Mouse (Mus musculus): ENCODE results near the gene Nckap5l. TPM values are rescaled to one million over a fixed set of nuclear protein-coding genes. Genes with fewer than 3 reads are reported as not detected.
A peak's percentile ranks its signal among the peaks of the same experiment; 100 is the strongest.

The Nckap5l gene
- polyA plus RNA-seq, 1 experiment: 6.1 TPM

GRCm38 (mm10) chr15:99456338-99456962 lies 1.1 kb downstream of the Nckap5l start:
- Histone ChIP-seq H3K9me3 (replicated peaks; ENCODE audit: control insufficient read depth, insufficient read depth, low read length, poor library complexity, severe bottlenecking) (no peaks in the 10 kb centered on the region), H3K4me3 (ENCODE audit: low read depth, low read length) (peak overlapping the region; percentile 83), H3K9ac (ENCODE audit: low read depth, poor library complexity, severe bottlenecking) (peak overlapping the region; percentile 49), H3K4me1 (ENCODE audit: control insufficient read depth, insufficient read depth, low read length) (no peaks in the 10 kb centered on the region), H3K27ac (ENCODE audit: insufficient read depth, low read length) (no peak overlapping the region), H3K27me3 (ENCODE audit: control insufficient read depth, insufficient read depth, low read length, poor library complexity, severe bottlenecking) (no peaks in the 10 kb centered on the region), H3K36me3 (ENCODE audit: control insufficient read depth, insufficient read depth, low read length, poor library complexity, severe bottlenecking) (no peaks in the 10 kb centered on the region)
- no peak for TF ChIP-seq CTCF (IDR thresholded peaks at IDR 0.05; ENCODE audit: low read depth, low read length)
- TF ChIP-seq POLR2A (IDR thresholded peaks at IDR 0.05; ENCODE audit: insufficient read depth, low read length): no peak
- TF ChIP-seq EP300 (IDR thresholded peaks at IDR 0.05; ENCODE audit: insufficient read depth, low read depth, low read length): no peak

- no peaks in the 10 kb centered on the region for H3K27me3 ChIP-seq (ENCODE audit: control insufficient read depth, insufficient read depth, low read length, poor library complexity, severe bottlenecking)
- no peaks in the 10 kb centered on the region for H3K36me3 ChIP-seq (ENCODE audit: control insufficient read depth, insufficient read depth, low read length, poor library complexity, severe bottlenecking)
- H3K9ac ChIP-seq (ENCODE audit: low read depth, poor library complexity, severe bottlenecking): no peak overlapping the region
- H3K27ac ChIP-seq (ENCODE audit: insufficient read depth, low read length): no peak overlapping the region
- H3K4me1 ChIP-seq (ENCODE audit: control insufficient read depth, insufficient read depth, low read length): no peaks in the 10 kb centered on the region
- no peak for TF ChIP-seq CTCF (IDR thresholded peaks at IDR 0.05; ENCODE audit: low read depth, low read length)
- no peak for TF ChIP-seq EP300 (IDR thresholded peaks at IDR 0.05; ENCODE audit: insufficient read depth, low read depth, low read length)
- H3K4me3 ChIP-seq (ENCODE audit: low read depth, low read length): no peak overlapping the region
- H3K9me3 ChIP-seq (replicated peaks; ENCODE audit: control insufficient read depth, insufficient read depth, low read length, poor library complexity, severe bottlenecking): no peaks in the 10 kb centered on the region
Measured at GRCm38 (mm10) chr15:99455415-99455814, 2.1 kb downstream of the Nckap5l start.

- Histone ChIP-seq H3K36me3 (ENCODE audit: control insufficient read depth, insufficient read depth, low read length, poor library complexity, severe bottlenecking) (no peaks in the 10 kb centered on the region), H3K27me3 (ENCODE audit: control insufficient read depth, insufficient read depth, low read length, poor library complexity, severe bottlenecking) (no peaks in the 10 kb centered on the region), H3K27ac (ENCODE audit: insufficient read depth, low read length) (no peak overlapping the region), H3K4me3 (ENCODE audit: low read depth, low read length) (no peak overlapping the region), H3K9me3 (replicated peaks; ENCODE audit: control insufficient read depth, insufficient read depth, low read length, poor library complexity, severe bottlenecking) (no peaks in the 10 kb centered on the region), H3K4me1 (ENCODE audit: control insufficient read depth, insufficient read depth, low read length) (no peaks in the 10 kb centered on the region), H3K9ac (ENCODE audit: low read depth, poor library complexity, severe bottlenecking) (no peak overlapping the region)
- TF ChIP-seq CTCF (IDR thresholded peaks at IDR 0.05; ENCODE audit: low read depth, low read length) (no peak), EP300 (IDR thresholded peaks at IDR 0.05; ENCODE audit: insufficient read depth, low read depth, low read length) (no peak), POLR2A (IDR thresholded peaks at IDR 0.05; ENCODE audit: insufficient read depth, low read length) (no peak)
Measured at GRCm38 (mm10) chr15:99454585-99455279, 2.8 kb downstream of the Nckap5l start.

GRCm38 (mm10) chr15:99453153-99453900 lies 4.2 kb downstream of the Nckap5l start:
- TF ChIP-seq CTCF (IDR thresholded peaks at IDR 0.05; ENCODE audit: low read depth, low read length) (no peak), POLR2A (IDR thresholded peaks at IDR 0.05; ENCODE audit: insufficient read depth, low read length) (no peak), EP300 (IDR thresholded peaks at IDR 0.05; ENCODE audit: insufficient read depth, low read depth, low read length) (no peak)
- Histone ChIP-seq H3K27me3 (ENCODE audit: control insufficient read depth, insufficient read depth, low read length, poor library complexity, severe bottlenecking) (no peaks in the 10 kb centered on the region), H3K27ac (ENCODE audit: insufficient read depth, low read length) (no peak overlapping the region), H3K4me3 (ENCODE audit: low read depth, low read length) (no peak overlapping the region), H3K36me3 (ENCODE audit: control insufficient read depth, insufficient read depth, low read length, poor library complexity, severe bottlenecking) (no peaks in the 10 kb centered on the region), H3K4me1 (ENCODE audit: control insufficient read depth, insufficient read depth, low read length) (no peaks in the 10 kb centered on the region), H3K9ac (ENCODE audit: low read depth, poor library complexity, severe bottlenecking) (no peak overlapping the region), H3K9me3 (replicated peaks; ENCODE audit: control insufficient read depth, insufficient read depth, low read length, poor library complexity, severe bottlenecking) (no peaks in the 10 kb centered on the region)

GRCm38 (mm10) chr15:99449751-99450280 lies 7.7 kb downstream of the Nckap5l start:
- H3K36me3 ChIP-seq (ENCODE audit: control insufficient read depth, insufficient read depth, low read length, poor library complexity, severe bottlenecking): no peaks in the 10 kb centered on the region
- no peaks in the 10 kb centered on the region for H3K9me3 ChIP-seq (replicated peaks; ENCODE audit: control insufficient read depth, insufficient read depth, low read length, poor library complexity, severe bottlenecking)
- H3K27me3 ChIP-seq (ENCODE audit: control insufficient read depth, insufficient read depth, low read length, poor library complexity, severe bottlenecking): no peaks in the 10 kb centered on the region
- H3K9ac ChIP-seq (ENCODE audit: low read depth, poor library complexity, severe bottlenecking): no peak overlapping the region
- no peak overlapping the region for H3K27ac ChIP-seq (ENCODE audit: insufficient read depth, low read length)
- no peak for TF ChIP-seq POLR2A (IDR thresholded peaks at IDR 0.05; ENCODE audit: insufficient read depth, low read length)
- no peak for TF ChIP-seq EP300 (IDR thresholded peaks at IDR 0.05; ENCODE audit: insufficient read depth, low read depth, low read length)
- no peak for TF ChIP-seq CTCF (IDR thresholded peaks at IDR 0.05; ENCODE audit: low read depth, low read length)
- no peaks in the 10 kb centered on the region for H3K4me1 ChIP-seq (ENCODE audit: control insufficient read depth, insufficient read depth, low read length)
- H3K4me3 ChIP-seq (ENCODE audit: low read depth, low read length): no peak overlapping the region

Measured in ES-Bruce4 (cell line).